Mouse (Mus musculus): Measurements from ENCODE around the gene Heph. TPM values are rescaled to one million over a fixed set of nuclear protein-coding genes. Genes with fewer than 3 reads are reported as not detected.

Heph gene
- total RNA-seq (2023): not detected in 4 replicates

DNA sequence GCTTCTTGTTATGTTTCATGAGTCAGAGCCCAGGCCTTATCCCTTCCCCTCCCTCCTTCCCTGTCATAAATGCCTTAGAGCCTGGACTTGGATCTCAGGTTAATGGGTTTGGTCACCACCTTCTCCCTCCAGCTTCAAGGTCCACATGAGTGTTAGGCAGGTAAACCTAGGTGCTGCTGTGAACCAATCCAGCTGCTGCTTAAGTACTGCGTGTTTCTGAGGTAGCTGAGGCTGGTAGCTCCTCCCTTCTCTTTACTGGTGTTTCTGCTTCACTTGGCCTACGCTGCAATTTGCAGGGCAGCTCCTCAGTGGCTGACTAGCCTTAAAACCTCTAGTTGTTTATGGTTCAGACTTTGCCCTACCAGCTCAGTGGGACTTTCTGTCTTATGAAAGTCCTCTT lies at the start of gene Heph:
Gene Heph, plus strand, starts transcription at position 211 of the 400 bp plus-strand sequence.

GRCm38 (mm10) chrX:96456201-96456963 lies 1.2 kb downstream of the Heph start, which contains the start of gene Hsf3:
Hsf3 (minus strand) TSS chrX:96456294.

Other genes starting within 250 kb of the Heph start
- not detected in 4 replicates for gene Vsig4, start 161.9 kb upstream of the Heph start, total RNA-seq (2023)
- not detected in 4 replicates for gene Hsf3, start 935 bp downstream of the Heph start, total RNA-seq (2023)